In genomic region chr11:5691775-5692174, GRCm38 (mm10) we compare ENCODE assay signal across 8 mouse cellular contexts. TPM values are rescaled to one million over a fixed set of nuclear protein-coding genes. Genes with fewer than 3 reads are reported as not detected.
DNase-seq lines count a peak whose midpoint lies in the region; ATAC-seq and TF ChIP-seq lines count a peak whose summit lies in the region.
"Had no signal": no experiment of that assay in that cellular context is flagged by ENCODE, and none has a peak within 500 bp of the region (broad histone marks: within the 10 kb centered on the region; RNA-seq: fewer than 3 reads in every experiment).

No protein-coding gene starts in this region.

- TF ChIP-seq CTCF in G1E (IDR thresholded peaks at IDR 0.05; ENCODE audit: low read depth, low read length): peak; percentile 56
- peak; percentile 37; the same call in 1 of the 2 replicates for TF ChIP-seq CTCF in embryonic fibroblast, embryonic 13.5 days (IDR thresholded peaks at IDR 0.05; ENCODE audit: borderline replicate concordance, insufficient read depth, low read length)

- H3K27me3 ChIP-seq in intestine, embryonic 15.5 days (replicated peaks): no peaks in the 10 kb centered on the region
- H3K27me3 ChIP-seq in intestine, embryonic 16.5 days (replicated peaks; ENCODE audit: control insufficient read depth, insufficient read depth, low read length): no peaks in the 10 kb centered on the region
- no peaks in the 10 kb centered on the region; the same call in 1 of the 2 replicates for H3K27me3 ChIP-seq in G1E (ENCODE audit: insufficient read depth, low read length)

- no peaks in the 10 kb centered on the region for H3K36me3 ChIP-seq in intestine, embryonic 15.5 days
- H3K36me3 ChIP-seq in intestine, embryonic 16.5 days (ENCODE audit: control insufficient read depth, insufficient read depth, low read length): no peaks in the 10 kb centered on the region
- no peaks in the 10 kb centered on the region for H3K36me3 ChIP-seq in G1E (replicated peaks)

- TF ChIP-seq POLR2A in embryonic fibroblast, embryonic 13.5 days (IDR thresholded peaks at IDR 0.05; ENCODE audit: low read depth, low read length): no peak

- H3K4me2 ChIP-seq in intestine, embryonic 15.5 days (replicated peaks): no peak overlapping the region
- no peak overlapping the region for H3K4me2 ChIP-seq in intestine, embryonic 16.5 days (ENCODE audit: low read depth, low read length)

- H3K4me1 ChIP-seq in intestine, embryonic 15.5 days (replicated peaks): no peaks in the 10 kb centered on the region
- H3K4me1 ChIP-seq in intestine, embryonic 16.5 days (ENCODE audit: control insufficient read depth, insufficient read depth, low read length): no peaks in the 10 kb centered on the region
- H3K4me1 ChIP-seq in G1E (ENCODE audit: insufficient read depth, low read depth, low read length): peaks cover 7% of the 10 kb centered on the region; the same call in 1 of the 2 replicates
- no peaks in the 10 kb centered on the region for H3K4me1 ChIP-seq in embryonic fibroblast, embryonic 13.5 days (ENCODE audit: control insufficient read depth, insufficient read depth, low read length)

- no peak overlapping the region for H3K27ac ChIP-seq in intestine, embryonic 15.5 days
- no peak overlapping the region for H3K27ac ChIP-seq in intestine, embryonic 16.5 days (ENCODE audit: low read length)
- no peak overlapping the region for H3K27ac ChIP-seq in embryonic fibroblast, embryonic 13.5 days (ENCODE audit: insufficient read depth, low read length)

- 0 out of 2 replicates have a peak, but pooled peaks have one; percentile 49 for ATAC-seq in intestine, embryonic 15.5 days
- ATAC-seq in intestine, embryonic 16.5 days: no peak
- no peak for ATAC-seq in G1E (ENCODE audit: extremely low read depth, insufficient number of reproducible peaks, low FRiP score, poor library complexity, severe bottlenecking)

- no peak overlapping the region for H3K9ac ChIP-seq in intestine, embryonic 15.5 days
- H3K9ac ChIP-seq in intestine, embryonic 16.5 days (ENCODE audit: low read depth, low read length): no peak overlapping the region

- H3K4me3 ChIP-seq in intestine, embryonic 15.5 days (replicated peaks): no peak overlapping the region
- H3K4me3 ChIP-seq in intestine, embryonic 16.5 days (ENCODE audit: low read length): no peak overlapping the region
- no peak overlapping the region for H3K4me3 ChIP-seq in G1E (ENCODE audit: low read depth, low read length)
- H3K4me3 ChIP-seq in embryonic fibroblast, embryonic 13.5 days (ENCODE audit: insufficient read depth, low read length): no peak overlapping the region
- H3K4me3 ChIP-seq: erythroblast, embryonic 14.5 days had no signal

- 29% methylated on average over 7 of the region's 7 CpGs for WGBS in intestine, embryonic 15.5 days
- WGBS in intestine, embryonic 16.5 days: 25% methylated on average over 7 of the region's 7 CpGs

- peak; percentile 23 to 26 for DNase-seq in B cell, adult 2 months
- DNase-seq in G1E (ENCODE audit: low spot score): peak; percentile 32
- DNase-seq in lung, postnatal 36 days: peak; percentile 65
- DNase-seq in c-Kit-positive CD71-positive TER-119-positive erythroid progenitor cells, embryonic 14.5 days (ENCODE audit: low spot score): no peak

- no peaks in the 10 kb centered on the region for H3K9me3 ChIP-seq in intestine, embryonic 15.5 days
- no peaks in the 10 kb centered on the region for H3K9me3 ChIP-seq in intestine, embryonic 16.5 days (ENCODE audit: control insufficient read depth, low read length)
- H3K9me3 ChIP-seq in G1E (replicated peaks): no peaks in the 10 kb centered on the region

RNA-seq across cellular contexts. Expression of gene Mrps24, which starts 23.7 kb away (rescaled TPM):
- polyA plus RNA-seq in intestine, embryonic 15.5 days (2015; fragmentation: Nextera tagmentation; extraction: Ambion mirVana): 209 and 230 TPM in 2 replicates
- polyA plus RNA-seq in intestine, embryonic 16.5 days (2015; fragmentation: Nextera tagmentation; extraction: Ambion mirVana): 219 and 236 TPM in 2 replicates
- total RNA-seq in G1E (2014; fragmentation: Nextera tagmentation) (17.9 and 26.1 TPM in 2 replicates), G1E (2017) (75.1 and 89.8 TPM in 2 replicates)
- 112 and 154 TPM in 2 replicates for polyA plus RNA-seq in G1E (2012)
- polyA plus RNA-seq in embryonic fibroblast, embryonic 13.5 days (2011; ENCODE audit: insufficient read length, low read depth, missing spikeins): 40.2 and 41.9 TPM in 2 replicates
